8 mouse cellular contexts compared by ENCODE assay signal in the genomic region with DNA sequence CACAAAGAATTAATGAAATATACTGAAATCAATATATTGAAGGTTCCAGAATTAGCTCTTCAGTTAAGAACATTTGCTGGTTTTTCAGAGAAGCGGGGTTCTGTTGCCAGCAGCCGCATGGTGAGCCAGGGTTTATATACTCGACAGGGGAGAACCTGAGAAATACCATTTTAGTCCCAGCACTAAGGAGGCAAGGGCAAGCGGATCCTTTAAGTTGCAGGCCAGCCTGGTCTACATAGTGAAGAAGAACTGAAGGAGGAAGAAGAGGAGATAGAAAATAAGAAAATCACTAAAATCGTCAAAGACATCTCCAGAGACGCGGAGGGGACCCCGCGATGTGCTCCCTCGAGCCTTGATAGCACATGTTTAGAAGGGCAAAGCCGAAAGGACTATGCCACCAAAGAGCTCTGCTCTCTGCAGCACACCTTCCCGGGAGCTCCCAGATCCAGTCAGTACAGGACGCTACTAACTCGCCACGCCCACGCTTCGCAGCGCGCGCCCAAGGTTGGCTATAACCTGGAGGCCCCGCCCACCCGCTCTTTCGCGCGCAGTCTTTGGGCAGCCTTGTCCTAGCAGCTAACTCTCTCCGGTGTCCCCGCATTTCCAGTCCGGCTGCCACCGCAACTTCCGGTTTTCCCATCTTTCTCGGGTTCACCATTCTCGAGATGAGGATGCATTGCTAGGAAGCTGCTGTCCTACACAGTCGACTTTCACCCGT. TPM values are rescaled to one million over a fixed set of nuclear protein-coding genes. Genes with fewer than 3 reads are reported as not detected.
A peak's percentile ranks its signal among the peaks of the same experiment; 100 is the strongest.
DNase-seq lines count a peak whose midpoint lies in the region; ATAC-seq lines count a peak whose summit lies in the region.

No protein-coding gene starts in this region.

- H3K36me3 ChIP-seq in hindbrain, embryonic 14.5 days (replicated peaks; ENCODE audit: control insufficient read depth, insufficient read depth) = no peaks in the 10 kb centered on the region

- peak; percentile 99 for ATAC-seq in hindbrain, embryonic 14.5 days (ENCODE audit: low FRiP score)

- no peaks in the 10 kb centered on the region for H3K9me3 ChIP-seq in hindbrain, embryonic 14.5 days (ENCODE audit: control insufficient read depth, low read length)

- peak overlapping the region; percentile 37 for H3K4me3 ChIP-seq in hindbrain, embryonic 14.5 days (replicated peaks; ENCODE audit: low read length)

- peak overlapping the region; percentile 66 for H3K9ac ChIP-seq in hindbrain, embryonic 14.5 days

- H3K27me3 ChIP-seq in hindbrain, embryonic 14.5 days (ENCODE audit: control insufficient read depth, insufficient read depth, low read length) = no peaks in the 10 kb centered on the region

- peak overlapping the region; percentile 76 for H3K27ac ChIP-seq in hindbrain, embryonic 14.5 days

- peak; percentile 99 for DNase-seq in R1 (ENCODE audit: low read depth, low spot score)
- peak; percentile 99 to 100 for DNase-seq in cerebellum, postnatal 25 days
- DNase-seq in frontal cortex, postnatal 25 days (ENCODE audit: low spot score in 2 of 2) = peak; percentile 95 to 96
- DNase-seq in hindbrain, embryonic 14.5 days (ENCODE audit: low spot score) = peak; percentile 98
- DNase-seq in layer of hippocampus, postnatal 36 days = peak; percentile 91
- DNase-seq in lung, postnatal 36 days = peak; percentile 98
- DNase-seq in retina, postnatal 1 day = peak; percentile 98
- DNase-seq in urinary bladder, adult 18-20 months (ENCODE audit: low spot score in 2 of 2) = peak; percentile 86 to 92

- peaks cover 4% of the 10 kb centered on the region for H3K4me1 ChIP-seq in hindbrain, embryonic 14.5 days (replicated peaks; ENCODE audit: control insufficient read depth, insufficient read depth, low read length)

- WGBS in hindbrain, embryonic 14.5 days = 9% methylated on average over 34 of the region's 34 CpGs

- H3K4me2 ChIP-seq in hindbrain, embryonic 14.5 days (replicated peaks) = peak overlapping the region; percentile 70

RNA-seq across cellular contexts. Expression of a gene that starts 6.9 kb away (rescaled TPM):
- 20.3 and 21.4 TPM in 2 replicates for polyA plus RNA-seq in hindbrain, embryonic 14.5 days (2014; fragmentation: Nextera tagmentation; extraction: Ambion mirVana)
- 10 to 100 TPM; 25.0 to 32.3 TPM for total RNA-seq in layer of hippocampus, postnatal 36 days (2021)

RNA-seq across cellular contexts. Expression of a gene that starts 8.3 kb away (rescaled TPM):
- polyA plus RNA-seq in hindbrain, embryonic 14.5 days (2014; fragmentation: Nextera tagmentation; extraction: Ambion mirVana) = 0.25 and 0.27 TPM in 2 replicates
- not detected for total RNA-seq in layer of hippocampus, postnatal 36 days (2021)

RNA-seq across cellular contexts. Expression of a gene that starts 28.3 kb away (rescaled TPM):
- 15.4 and 15.6 TPM in 2 replicates for polyA plus RNA-seq in hindbrain, embryonic 14.5 days (2014; fragmentation: Nextera tagmentation; extraction: Ambion mirVana)
- 1 to 10 TPM; 5.6 to 7.4 TPM for total RNA-seq in layer of hippocampus, postnatal 36 days (2021)

RNA-seq across cellular contexts. Expression of a gene that starts 52.7 kb away (rescaled TPM):
- 1.0 and 1.6 TPM in 2 replicates for polyA plus RNA-seq in hindbrain, embryonic 14.5 days (2014; fragmentation: Nextera tagmentation; extraction: Ambion mirVana)
- under 1 TPM; 0.10 to 0.30 TPM for total RNA-seq in layer of hippocampus, postnatal 36 days (2021)

Comparison
In these comparisons a context has a peak if more than half of its experiments do, and no peak if none do; other contexts are left out.
1. Peak in every context shown above with its lines: DNase-seq, ATAC-seq, H3K4me3 ChIP-seq and H3K27ac ChIP-seq.